Mouse (Mus musculus) kidney, adult 2 months (tissue): Measurements from ENCODE around the gene Rpl37a. TPM values are rescaled to one million over a fixed set of nuclear protein-coding genes. Genes with fewer than 3 reads are reported as not detected.

ENCODE experiments used
- DNase-seq: peaks from one replicate; pipeline ENCODE4 v3.0.0; 2021
- H3K27ac ChIP-seq: fragments of 200-500 bp; 2 replicates; pipeline ENCODE4 v1.5.1; 2012; ENCODE audit warnings: low read depth, low read length, control low read depth, inconsistent platforms; ENCODE audit not compliant: insufficient read depth
- H3K27me3 ChIP-seq: fragments of 200-500 bp; replicated peaks from 2 replicates; pipeline ENCODE4 v1.6.1; 2012; ENCODE audit warnings: mild to moderate bottlenecking, moderate library complexity, low read length, inconsistent platforms; ENCODE audit not compliant: control insufficient read depth, insufficient read depth
- H3K36me3 ChIP-seq: fragments of 200-500 bp; 2 replicates; pipeline ENCODE4 v1.6.1; 2012; ENCODE audit warnings: mild to moderate bottlenecking, moderate library complexity, low read length, inconsistent platforms; ENCODE audit not compliant: control insufficient read depth, insufficient read depth
- H3K4me1 ChIP-seq: fragments of 200-500 bp; 2 replicates; pipeline ENCODE4 v1.6.1; 2011; ENCODE audit warnings: low read length; ENCODE audit not compliant: control insufficient read depth, insufficient read depth
- H3K4me3 ChIP-seq: fragments of 200-500 bp; 2 replicates; pipeline ENCODE4 v1.5.1; 2011; ENCODE audit warnings: mild to moderate bottlenecking, low read depth, low read length, control low read depth; ENCODE audit not compliant: insufficient read depth
- CTCF ChIP-seq: fragments of 200-500 bp; conservative IDR thresholded peaks from 2 replicates; pipeline ENCODE4 v1.5.1; 2011; ENCODE audit warnings: low read depth, mild to moderate bottlenecking, control low read depth, low read length, moderate library complexity, mixed read lengths; ENCODE audit not compliant: insufficient read depth, insufficient read length
- POLR2A ChIP-seq: fragments of 200-500 bp; IDR thresholded peaks from one replicate; pipeline ENCODE4 v1.6.1; 2011; ENCODE audit warnings: low read depth, low read length, control low read depth
- WGBS: fragments of 180-500 bp; shearing (Covaris S2); methylation state at CpG from one replicate; pipeline ENCODE4 v1.1.7; 2018; 5-methylcytosine and 5-hydroxymethylcytosine counted together
- polyA plus RNA-seq: library from polyadenylated mRNA; depleted of rRNA; stranded (reverse); fragments of >200 nt; gene quantifications from 2 replicates; pipeline ENCODE4 v1.2.3, GENCODE M21; 2012; rRNA removed

Rpl37a gene
- 520 and 773 TPM in 2 replicates for polyA plus RNA-seq

GRCm38 (mm10) chr1:72710753-72711653 lies at the start of gene Rpl37a:
Rpl37a (plus strand) TSS chr1:72711290.
- Histone ChIP-seq H3K4me3 (peak within 1 kb of the TSS; percentile 81), H3K4me1 (no peaks in the 10 kb centered on the region), H3K27me3 (no peaks in the 10 kb centered on the region), H3K36me3 (peaks cover 11% of the 10 kb centered on the region), H3K27ac (peak within 1 kb of the TSS; percentile 63)
- peak; percentile 97 for DNase-seq
- WGBS: 3% methylated on average over 68 of the region's 68 CpGs
- TF ChIP-seq CTCF (no peak), POLR2A (peak; percentile 92)

- Histone ChIP-seq H3K4me1 (no peaks in the 10 kb centered on the region), H3K27me3 (no peaks in the 10 kb centered on the region), H3K36me3 (no peaks in the 10 kb centered on the region), H3K4me3 (no peak overlapping the region), H3K27ac (no peak overlapping the region)
- no peak for TF ChIP-seq CTCF
- no peak for DNase-seq
- WGBS: 64% methylated on average over 3 of the region's 3 CpGs
These were observed 38.0 kb upstream of the Rpl37a start for GRCm38 (mm10) chr1:72673070-72673469.

GRCm38 (mm10) chr1:72696256-72696655 lies 14.8 kb upstream of the Rpl37a start:
- Histone ChIP-seq H3K4me1 (no peaks in the 10 kb centered on the region), H3K4me3 (no peak overlapping the region), H3K27me3 (no peaks in the 10 kb centered on the region), H3K36me3 (no peaks in the 10 kb centered on the region), H3K27ac (no peak overlapping the region)
- no peak for TF ChIP-seq CTCF
- no peak for TF ChIP-seq POLR2A
- DNase-seq: no peak
- WGBS: 55% methylated on average over 3 of the region's 3 CpGs

GRCm38 (mm10) chr1:72698651-72699050 lies 12.4 kb upstream of the Rpl37a start:
- TF ChIP-seq POLR2A: no peak
- Histone ChIP-seq H3K4me3 (no peak overlapping the region), H3K4me1 (no peaks in the 10 kb centered on the region), H3K27ac (no peak overlapping the region), H3K36me3 (no peaks in the 10 kb centered on the region), H3K27me3 (no peaks in the 10 kb centered on the region)
- WGBS: 37% methylated on average over 4 of the region's 4 CpGs
- peak; percentile 31 for DNase-seq

- no peak for TF ChIP-seq POLR2A
- no peak for TF ChIP-seq CTCF
- Histone ChIP-seq H3K27ac (no peak within 1 kb of the TSS), H3K4me3 (no peak within 1 kb of the TSS), H3K36me3 (no peaks in the 10 kb centered on the region), H3K27me3 (no peaks in the 10 kb centered on the region), H3K4me1 (no peaks in the 10 kb centered on the region)
- no peak for DNase-seq
- 79% methylated on average over 11 of the region's 11 CpGs for WGBS
These were observed 10.6 kb upstream of the Rpl37a start, which contains the start of gene Ankar for GRCm38 (mm10) chr1:72700479-72700878. Ankar (minus strand) TSS chr1:72700579.

GRCm38 (mm10) chr1:72707525-72707924 lies 3.6 kb upstream of the Rpl37a start:
- DNase-seq: no peak
- Histone ChIP-seq H3K36me3 (peaks cover under 1% of the 10 kb centered on the region; the same call in 1 of the 2 replicates), H3K27ac (no peak overlapping the region), H3K27me3 (no peaks in the 10 kb centered on the region), H3K4me1 (no peaks in the 10 kb centered on the region), H3K4me3 (no peak overlapping the region)
- WGBS: 59% methylated on average over 4 of the region's 4 CpGs
- TF ChIP-seq POLR2A: no peak

GRCm38 (mm10) chr1:72711684-72712083 lies 594 bp downstream of the Rpl37a start:
- Histone ChIP-seq H3K27ac (peak overlapping the region; percentile 14; the same call in 1 of the 2 replicates), H3K36me3 (peaks cover 11% of the 10 kb centered on the region), H3K27me3 (no peaks in the 10 kb centered on the region), H3K4me3 (peak overlapping the region; percentile 81), H3K4me1 (no peaks in the 10 kb centered on the region)
- no peak for TF ChIP-seq POLR2A
- no peak for TF ChIP-seq CTCF
- under 1% methylated on average over 17 of the region's 17 CpGs for WGBS
- no peak for DNase-seq
